Mouse (Mus musculus): ENCODE measurements at regions not wholly inside any gene's neighbourhood (a gene's known extent, or its start where the extent isn't known, plus 50 kb on each side); places are given as distances from the start of the nearest gene placed in this dataset.

GRCm38 (mm10) chr13:48015296-48015695 lies 245.7 kb upstream of the Id4 start:
- TF ChIP-seq POLR2A (IDR thresholded peaks at IDR 0.05; ENCODE audit: insufficient read depth, low read depth, low read length), result no peak
- no peak for TF ChIP-seq CTCF (IDR thresholded peaks at IDR 0.05; ENCODE audit: insufficient read depth, low read depth, low read length)
- Histone ChIP-seq H3K4me3 (ENCODE audit: insufficient read depth, low read depth, low read length) (no peak overlapping the region), H3K4me1 (ENCODE audit: control insufficient read depth, insufficient read depth, low read length) (no peaks in the 10 kb centered on the region), H3K27ac (ENCODE audit: insufficient read depth, low read depth, low read length) (no peak overlapping the region)
- WGBS, result 90% methylated on average over 4 of the region's 4 CpGs

- 95% methylated on average over 3 of the region's 3 CpGs for WGBS
- H3K27ac ChIP-seq (ENCODE audit: insufficient read depth, low read depth, low read length), result no peak overlapping the region
- TF ChIP-seq CTCF (IDR thresholded peaks at IDR 0.05; ENCODE audit: insufficient read depth, low read depth, low read length) (no peak), POLR2A (IDR thresholded peaks at IDR 0.05; ENCODE audit: insufficient read depth, low read depth, low read length) (no peak)
- no peak overlapping the region for H3K4me3 ChIP-seq (ENCODE audit: insufficient read depth, low read depth, low read length)
- H3K4me1 ChIP-seq (ENCODE audit: control insufficient read depth, insufficient read depth, low read length), result no peaks in the 10 kb centered on the region
Measured at GRCm38 (mm10) chr13:48016051-48016450, 245.0 kb upstream of the Id4 start.

- 90% methylated on average over 6 of the region's 6 CpGs for WGBS
- no peak for TF ChIP-seq POLR2A (IDR thresholded peaks at IDR 0.05; ENCODE audit: insufficient read depth, low read depth, low read length)
- no peak for TF ChIP-seq CTCF (IDR thresholded peaks at IDR 0.05; ENCODE audit: insufficient read depth, low read depth, low read length)
- Histone ChIP-seq H3K27ac (ENCODE audit: insufficient read depth, low read depth, low read length) (no peak overlapping the region), H3K4me3 (ENCODE audit: insufficient read depth, low read depth, low read length) (no peak overlapping the region), H3K4me1 (ENCODE audit: control insufficient read depth, insufficient read depth, low read length) (no peaks in the 10 kb centered on the region)
Measured at GRCm38 (mm10) chr13:48016606-48017005, 244.4 kb upstream of the Id4 start.

GRCm38 (mm10) chr13:48017649-48018048 lies 243.4 kb upstream of the Id4 start:
- H3K4me1 ChIP-seq (ENCODE audit: control insufficient read depth, insufficient read depth, low read length), result no peaks in the 10 kb centered on the region
- H3K4me3 ChIP-seq (ENCODE audit: insufficient read depth, low read depth, low read length), result no peak overlapping the region
- 82% methylated on average over 8 of the region's 8 CpGs for WGBS

GRCm38 (mm10) chr13:48018606-48019005 lies 242.4 kb upstream of the Id4 start:
- Histone ChIP-seq H3K27ac (ENCODE audit: insufficient read depth, low read depth, low read length) (no peak overlapping the region), H3K4me3 (ENCODE audit: insufficient read depth, low read depth, low read length) (no peak overlapping the region), H3K4me1 (ENCODE audit: control insufficient read depth, insufficient read depth, low read length) (peaks cover 4% of the 10 kb centered on the region; the same call in 1 of the 2 replicates)
- TF ChIP-seq CTCF (IDR thresholded peaks at IDR 0.05; ENCODE audit: insufficient read depth, low read depth, low read length) (no peak), POLR2A (IDR thresholded peaks at IDR 0.05; ENCODE audit: insufficient read depth, low read depth, low read length) (no peak)
- WGBS, result 89% methylated on average over 5 of the region's 5 CpGs

More at GRCm38 (mm10) chr13:48017649-48018048, 243.4 kb upstream of the Id4 start:
- H3K27ac ChIP-seq (ENCODE audit: insufficient read depth, low read depth, low read length), result no peak overlapping the region
- TF ChIP-seq CTCF (IDR thresholded peaks at IDR 0.05; ENCODE audit: insufficient read depth, low read depth, low read length) (no peak), POLR2A (IDR thresholded peaks at IDR 0.05; ENCODE audit: insufficient read depth, low read depth, low read length) (no peak)

GRCm38 (mm10) chr13:48022958-48023615 lies 237.9 kb upstream of the Id4 start:
- WGBS, result 16% methylated on average over 7 of the region's 7 CpGs

GRCm38 (mm10) chr13:48027775-48028489 lies 233.1 kb upstream of the Id4 start:
- H3K4me3 ChIP-seq (ENCODE audit: insufficient read depth, low read depth, low read length), result no peak overlapping the region
- 14% methylated on average over 7 of the region's 7 CpGs for WGBS
- no peak for TF ChIP-seq CTCF (IDR thresholded peaks at IDR 0.05; ENCODE audit: insufficient read depth, low read depth, low read length)
- no peak for TF ChIP-seq POLR2A (IDR thresholded peaks at IDR 0.05; ENCODE audit: insufficient read depth, low read depth, low read length)
- H3K4me1 ChIP-seq (ENCODE audit: control insufficient read depth, insufficient read depth, low read length), result peaks cover 10% of the 10 kb centered on the region; the same call in 1 of the 2 replicates
- H3K27ac ChIP-seq (ENCODE audit: insufficient read depth, low read depth, low read length), result no peak overlapping the region

More at GRCm38 (mm10) chr13:48022958-48023615, 237.9 kb upstream of the Id4 start:
- no peak overlapping the region for H3K4me3 ChIP-seq (ENCODE audit: insufficient read depth, low read depth, low read length)
- no peak overlapping the region for H3K27ac ChIP-seq (ENCODE audit: insufficient read depth, low read depth, low read length)
- TF ChIP-seq POLR2A (IDR thresholded peaks at IDR 0.05; ENCODE audit: insufficient read depth, low read depth, low read length), result no peak
- no peak for TF ChIP-seq CTCF (IDR thresholded peaks at IDR 0.05; ENCODE audit: insufficient read depth, low read depth, low read length)
- peaks cover 7% of the 10 kb centered on the region; the same call in 1 of the 2 replicates for H3K4me1 ChIP-seq (ENCODE audit: control insufficient read depth, insufficient read depth, low read length)

- TF ChIP-seq CTCF (IDR thresholded peaks at IDR 0.05; ENCODE audit: insufficient read depth, low read depth, low read length), result no peak
- TF ChIP-seq POLR2A (IDR thresholded peaks at IDR 0.05; ENCODE audit: insufficient read depth, low read depth, low read length), result no peak
- 23% methylated on average over 8 of the region's 8 CpGs for WGBS
- H3K27ac ChIP-seq (ENCODE audit: insufficient read depth, low read depth, low read length), result no peak overlapping the region
- 0 out of 2 replicates have a peak, but pooled peaks cover 6% of the 10 kb centered on the region for H3K4me1 ChIP-seq (ENCODE audit: control insufficient read depth, insufficient read depth, low read length)
- H3K4me3 ChIP-seq (ENCODE audit: insufficient read depth, low read depth, low read length), result no peak overlapping the region
Measured at GRCm38 (mm10) chr13:48031491-48031890, 229.5 kb upstream of the Id4 start.

- Histone ChIP-seq H3K4me3 (ENCODE audit: insufficient read depth, low read depth, low read length) (no peak overlapping the region), H3K27ac (ENCODE audit: insufficient read depth, low read depth, low read length) (no peak overlapping the region), H3K4me1 (ENCODE audit: control insufficient read depth, insufficient read depth, low read length) (no peaks in the 10 kb centered on the region)
- WGBS, result 46% methylated on average over 4 of the region's 4 CpGs
- TF ChIP-seq POLR2A (IDR thresholded peaks at IDR 0.05; ENCODE audit: insufficient read depth, low read depth, low read length), result no peak
- TF ChIP-seq CTCF (IDR thresholded peaks at IDR 0.05; ENCODE audit: insufficient read depth, low read depth, low read length), result no peak
Measured at GRCm38 (mm10) chr13:48042172-48042571, 218.9 kb upstream of the Id4 start.

All from olfactory bulb, adult 2 months (tissue).